15 mouse cellular contexts compared by ENCODE assay signal in the genomic region with DNA sequence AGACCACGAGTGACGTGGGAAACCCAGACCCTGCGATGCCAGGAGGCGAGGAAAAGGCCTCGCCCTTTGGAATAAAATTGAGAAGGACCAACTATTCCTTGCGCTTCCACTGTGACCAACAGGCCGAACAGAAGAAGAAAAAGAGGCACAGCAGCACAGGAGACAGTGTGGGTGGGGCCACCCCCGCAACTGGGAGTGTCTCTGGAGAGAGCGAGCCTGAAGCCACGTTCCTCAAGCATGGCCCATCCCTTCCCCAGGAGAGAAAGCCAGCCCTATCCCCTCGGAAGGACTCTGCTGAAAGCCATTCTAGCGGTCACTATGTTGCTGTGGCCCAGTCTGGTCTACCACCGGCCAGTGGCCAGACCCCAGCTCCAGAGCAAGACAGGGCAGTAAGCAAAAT. TPM values are rescaled to one million over a fixed set of nuclear protein-coding genes. Genes with fewer than 3 reads are reported as not detected.
A peak's percentile ranks its signal among the peaks of the same experiment; 100 is the strongest.
DNase-seq lines count a peak whose midpoint lies in the region; ATAC-seq and TF ChIP-seq lines count a peak whose summit lies in the region.
"Had no signal": no experiment of that assay in that cellular context is flagged by ENCODE, and none has a peak within 500 bp of the region (broad histone marks: within the 10 kb centered on the region; RNA-seq: fewer than 3 reads in every experiment).

No protein-coding gene starts in this region.

- H3K36me3 ChIP-seq in heart, postnatal 0 days (replicated peaks; ENCODE audit: control insufficient read depth, insufficient read depth, low read length) = no peaks in the 10 kb centered on the region
- H3K36me3 ChIP-seq in testis, adult 2 months (ENCODE audit: control insufficient read depth, insufficient read depth, low read length) = no peaks in the 10 kb centered on the region
- H3K36me3 ChIP-seq in intestine, embryonic 16.5 days (ENCODE audit: control insufficient read depth, insufficient read depth, low read length) = peaks cover 5% of the 10 kb centered on the region

- H3K4me2 ChIP-seq in heart, postnatal 0 days (ENCODE audit: low read depth, low read length) = peak overlapping the region; percentile 82
- peak overlapping the region; percentile 71; the same call in 1 of the 2 replicates for H3K4me2 ChIP-seq in intestine, embryonic 16.5 days (ENCODE audit: low read depth, low read length)

- peak overlapping the region; percentile 61 for H3K4me3 ChIP-seq in heart, postnatal 0 days (ENCODE audit: low read depth, low read length)
- H3K4me3 ChIP-seq in testis, adult 2 months (ENCODE audit: control insufficient read depth, low read depth, low read length) = peak overlapping the region; percentile 63
- H3K4me3 ChIP-seq in intestine, embryonic 16.5 days (ENCODE audit: low read length) = peak overlapping the region; percentile 43

- H3K27ac ChIP-seq in heart, postnatal 0 days (ENCODE audit: low read depth) = peak overlapping the region; percentile 61
- no peak overlapping the region for H3K27ac ChIP-seq in testis, adult 2 months (ENCODE audit: control insufficient read depth, insufficient read depth, low read depth, low read length)
- no peak overlapping the region for H3K27ac ChIP-seq in intestine, embryonic 16.5 days (ENCODE audit: low read length)
- H3K27ac ChIP-seq: layer of hippocampus, adult 2 months; liver, embryonic 12.5 days had no signal

- H3K27me3 ChIP-seq in heart, postnatal 0 days (ENCODE audit: control insufficient read depth, insufficient read depth, low read length) = peaks cover 16% of the 10 kb centered on the region; the same call in 1 of the 2 replicates
- no peaks in the 10 kb centered on the region; the same call in 1 of the 2 replicates for H3K27me3 ChIP-seq in testis, adult 2 months (ENCODE audit: control insufficient read depth, insufficient read depth, low read length)
- 0 out of 2 replicates have a peak, but pooled peaks cover 3% of the 10 kb centered on the region for H3K27me3 ChIP-seq in intestine, embryonic 16.5 days (replicated peaks; ENCODE audit: control insufficient read depth, insufficient read depth, low read length)

- intact Hi-C loops in heart, postnatal 36 days (cut with DNase I) = no loop called here

- no peak for TF ChIP-seq POLR2A in testis, adult 2 months (IDR thresholded peaks at IDR 0.05; ENCODE audit: control insufficient read depth, low read depth, low read length)

- no peak for DNase-seq in heart, postnatal 0 days (ENCODE audit: low spot score)
- no peak for DNase-seq in heart, postnatal 36 days
- DNase-seq in testis, postnatal 10 days (ENCODE audit: low spot score) = no peak
- no peak for DNase-seq in adrenal gland, adult 2 months
- DNase-seq in retina, embryonic 14.5 days (ENCODE audit: low spot score) = no peak
- DNase-seq: cerebellum, adult 11 months; heart, postnatal 4 days; lung, postnatal 4 days; midbrain, embryonic 14.5 days; right cerebral cortex, postnatal 25 days had no signal

- no peak for TF ChIP-seq CTCF in heart, postnatal 0 days (IDR thresholded peaks at IDR 0.05; ENCODE audit: low read depth)
- TF ChIP-seq CTCF in testis, adult 2 months (IDR thresholded peaks at IDR 0.05; ENCODE audit: control insufficient read depth, insufficient read depth, insufficient replicate concordance, low read depth, low read length) = no peak

- peak overlapping the region; percentile 54 for H3K9ac ChIP-seq in heart, postnatal 0 days (replicated peaks; ENCODE audit: low read depth, low read length)
- no peak overlapping the region for H3K9ac ChIP-seq in intestine, embryonic 16.5 days (ENCODE audit: low read depth, low read length)
- H3K9ac ChIP-seq: liver, embryonic 12.5 days had no signal

- H3K4me1 ChIP-seq in heart, postnatal 0 days (ENCODE audit: control insufficient read depth, insufficient read depth) = peaks cover 27% of the 10 kb centered on the region
- peaks cover 37% of the 10 kb centered on the region for H3K4me1 ChIP-seq in testis, adult 2 months (ENCODE audit: control insufficient read depth, insufficient read depth, low read length)
- no peaks in the 10 kb centered on the region; the same call in 1 of the 2 replicates for H3K4me1 ChIP-seq in intestine, embryonic 16.5 days (ENCODE audit: control insufficient read depth, insufficient read depth, low read length)

- no peaks in the 10 kb centered on the region for H3K9me3 ChIP-seq in heart, postnatal 0 days (replicated peaks; ENCODE audit: control insufficient read depth, low read length)
- H3K9me3 ChIP-seq in intestine, embryonic 16.5 days (ENCODE audit: control insufficient read depth, low read length) = no peaks in the 10 kb centered on the region
- H3K9me3 ChIP-seq: liver, embryonic 12.5 days had no signal

- TF ChIP-seq EP300 in heart, postnatal 0 days (IDR thresholded peaks at IDR 0.05; ENCODE audit: low read depth) = no peak

- ATAC-seq in heart, postnatal 0 days (ENCODE audit: insufficient read depth, low read depth) = peak; percentile 50
- ATAC-seq in intestine, embryonic 16.5 days = no peak
- ATAC-seq: CD4-positive, CD25-positive, alpha-beta regulatory T cell, adult 4 months; liver, embryonic 12.5 days had no signal

- WGBS in heart, postnatal 0 days = 33% methylated on average over 13 of the region's 13 CpGs
- WGBS in intestine, embryonic 16.5 days = 72% methylated on average over 13 of the region's 13 CpGs

RNA-seq across cellular contexts. Expression of gene Aasdh, which starts 46.9 kb away (rescaled TPM):
- total RNA-seq in heart, postnatal 0 days (2014; rRNA removed; ENCODE audit: low replicate concordance) = 12.1 and 16.4 TPM in 2 replicates
- 8.7 and 9.6 TPM in 2 replicates for polyA plus RNA-seq in heart, postnatal 0 days (2015; fragmentation: Nextera tagmentation; extraction: Ambion mirVana)
- 10 to 100 TPM; 13.9 to 16.2 TPM for total RNA-seq in heart, postnatal 36 days (2021)
- polyA plus RNA-seq in testis, adult 2 months (2012; rRNA removed) = 12.5 and 15.8 TPM in 2 replicates
- 13.6 and 15.0 TPM in 2 replicates for polyA plus RNA-seq in intestine, embryonic 16.5 days (2015; fragmentation: Nextera tagmentation; extraction: Ambion mirVana)
- total RNA-seq in adrenal gland, adult 2 months (2021) = 10 to 100 TPM; 15.4 to 16.2 TPM
- 4.6 and 6.1 TPM in 2 replicates for polyA plus RNA-seq in adrenal gland, adult 2 months (2012; rRNA removed)
